In the genomic region with DNA sequence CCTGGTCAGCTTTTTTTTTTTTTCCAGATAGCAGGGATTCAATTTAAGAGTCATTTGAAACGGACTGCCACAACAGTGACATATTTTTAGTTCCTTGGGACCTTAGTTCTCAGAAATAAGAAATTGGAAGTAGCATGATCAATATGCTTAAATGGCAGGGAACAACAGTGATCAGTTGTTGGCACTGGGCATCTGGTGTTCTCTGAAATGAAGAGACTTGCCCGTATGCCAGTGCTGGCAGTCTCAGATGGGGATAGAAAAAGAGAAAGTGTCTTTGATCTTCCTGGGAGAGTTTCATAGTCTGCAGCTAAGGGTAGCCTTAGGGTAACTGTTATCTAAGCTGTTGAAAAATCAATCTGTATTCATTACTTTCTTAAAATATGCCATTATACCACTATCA, we compare ENCODE assay signal across 14 mouse cellular contexts.
"Had no signal": no experiment of that assay in that cellular context is flagged by ENCODE, and none has a peak within 500 bp of the region (broad histone marks: within the 10 kb centered on the region; RNA-seq: fewer than 3 reads in every experiment).

No protein-coding gene starts in this region.

- DNase-seq: kidney, adult 18-20 months; kidney, adult 9 months; kidney, postnatal 14 days; kidney, postnatal 4 days; left cerebral cortex, postnatal 4 days; lung, adult 18-20 months; lung, postnatal 10 days; lung, postnatal 36 days; midbrain, embryonic 14.5 days; right cerebral cortex, adult 18-20 months; right cerebral cortex, postnatal 14 days; right cerebral cortex, postnatal 4 days; thymus, adult 2 months; thymus, postnatal 14 days had no signal
